Mouse (Mus musculus) liver, adult 2 months (tissue): Measurements from ENCODE around the gene Tmem38b. TPM values are rescaled to one million over a fixed set of nuclear protein-coding genes. Genes with fewer than 3 reads are reported as not detected.

ENCODE experiments used
- DNase-seq: peaks from one replicate; pipeline ENCODE4 v3.0.0-alpha.2; 2011; ENCODE audit warnings: low read depth, low spot score; ENCODE audit errors: extremely low read depth
- H3K27ac ChIP-seq: fragments of 200-500 bp; replicated peaks from 2 replicates; pipeline ENCODE4 v1.5.1; 2012; ENCODE audit warnings: low read depth, mild to moderate bottlenecking, control low read depth, inconsistent platforms, low read length; ENCODE audit not compliant: insufficient read depth
- H3K27me3 ChIP-seq: fragments of 200-500 bp; 2 replicates; pipeline ENCODE4 v1.6.1; 2012; ENCODE audit warnings: mild to moderate bottlenecking, moderate library complexity, low read length, inconsistent platforms; ENCODE audit not compliant: control insufficient read depth, insufficient read depth
- H3K36me3 ChIP-seq: fragments of 200-500 bp; 2 replicates; pipeline ENCODE4 v1.6.1; 2012; ENCODE audit warnings: low read length, inconsistent platforms; ENCODE audit not compliant: control insufficient read depth, insufficient read depth
- H3K4me1 ChIP-seq: fragments of 200-500 bp; 2 replicates; pipeline ENCODE4 v1.6.1; 2011; ENCODE audit warnings: low read length; ENCODE audit not compliant: control insufficient read depth, insufficient read depth
- H3K4me3 ChIP-seq: fragments of 200-500 bp; 2 replicates; pipeline ENCODE4 v1.5.1; 2011; ENCODE audit warnings: low read depth, mild to moderate bottlenecking, control low read depth, low read length, moderate library complexity; ENCODE audit not compliant: insufficient read depth
- H3K79me2 ChIP-seq: fragments of 200-500 bp; 2 replicates; pipeline ENCODE4 v1.6.1; 2012; ENCODE audit warnings: inconsistent platforms, mild to moderate bottlenecking, low read length, moderate library complexity; ENCODE audit not compliant: control insufficient read depth, insufficient read depth
- H3K9ac ChIP-seq: fragments of 200-500 bp; 2 replicates; pipeline ENCODE4 v1.6.1; 2012; ENCODE audit warnings: low read depth, mild to moderate bottlenecking, control low read depth, inconsistent platforms, low read length
- CTCF ChIP-seq: fragments of 200-500 bp; IDR thresholded peaks from 2 replicates; pipeline ENCODE4 v1.5.1; 2011; ENCODE audit warnings: low read depth, low read length, control low read depth
- POLR2A ChIP-seq: fragments of 200-500 bp; IDR thresholded peaks from 2 replicates; pipeline ENCODE4 v1.6.1; 2011; ENCODE audit warnings: low read length, control low read depth; ENCODE audit not compliant: insufficient read depth; ENCODE audit errors: extremely low read depth
- WGBS: fragments of 180-500 bp; shearing (Covaris S2); methylation state at CpG from one replicate; pipeline ENCODE4 v1.1.7; 2018; 5-methylcytosine and 5-hydroxymethylcytosine counted together
- polyA plus RNA-seq: library from polyadenylated mRNA; depleted of rRNA; stranded (reverse); fragments of >200 nt; gene quantifications from 2 replicates; pipeline ENCODE4 v1.2.3, GENCODE M21; 2012
- total RNA-seq: library from RNA; depleted of rRNA; stranded (reverse); fragments of >200 nt; gene quantifications from 2 replicates; pipeline ENCODE4 v1.2.3, GENCODE M21; 2014

Gene Tmem38b
- total and polyA plus RNA-seq, 2 experiments = 29.5 to 44.7 TPM

DNA sequence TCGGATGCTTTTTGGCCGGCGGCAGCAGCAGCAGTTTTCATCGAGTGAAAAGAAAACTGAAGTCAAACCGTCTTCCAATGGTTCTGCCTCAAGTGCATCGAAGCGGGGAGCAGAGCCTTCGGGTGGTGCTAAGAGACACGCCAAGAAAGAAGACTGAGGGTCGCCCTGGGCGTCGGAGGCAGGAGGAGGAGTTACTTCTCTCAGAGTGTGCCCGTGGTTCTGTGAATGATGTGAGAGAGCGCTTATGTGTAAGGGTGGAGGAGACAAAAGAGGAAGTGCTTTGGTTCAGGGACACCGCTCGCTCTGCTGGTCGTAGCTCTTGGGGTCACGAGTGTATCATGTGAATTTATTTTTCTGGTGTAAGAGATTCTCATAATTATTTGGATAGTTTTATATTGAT is 34.1 kb downstream of the Tmem38b start:
- no peak for DNase-seq
- Histone ChIP-seq H3K27ac (no peak overlapping the region), H3K9ac (no peak overlapping the region), H3K36me3 (peaks cover 14% of the 10 kb centered on the region; the same call in 1 of the 2 replicates), H3K4me3 (no peak overlapping the region), H3K4me1 (no peaks in the 10 kb centered on the region), H3K79me2 (no peaks in the 10 kb centered on the region), H3K27me3 (no peaks in the 10 kb centered on the region)
- no peak for TF ChIP-seq CTCF
- TF ChIP-seq POLR2A = no peak
- WGBS = 71% methylated on average over 18 of the region's 18 CpGs

DNA sequence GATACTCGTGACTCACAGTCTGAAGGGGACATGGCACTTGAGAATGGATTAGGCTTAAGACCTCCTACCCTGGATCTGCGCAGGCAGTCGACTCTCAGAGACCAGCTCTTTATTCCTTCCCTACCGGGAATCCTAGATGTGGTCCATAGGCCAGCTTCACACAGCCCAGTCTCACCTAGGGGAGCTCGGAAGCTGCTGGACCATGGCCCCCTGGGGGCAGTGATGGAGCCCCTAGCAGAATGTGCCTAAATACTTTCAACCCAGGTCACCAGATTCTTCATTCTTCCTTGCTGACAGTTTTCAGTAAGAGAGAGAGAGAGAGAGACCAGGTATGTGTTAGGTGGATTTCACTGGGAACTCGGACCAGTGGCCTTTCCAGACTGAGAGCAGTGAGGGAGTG is 36.3 kb downstream of the Tmem38b start:
- H3K27me3 ChIP-seq = no peaks in the 10 kb centered on the region
- no peak overlapping the region for H3K27ac ChIP-seq
- no peak for DNase-seq
- no peak overlapping the region for H3K9ac ChIP-seq
- H3K36me3 ChIP-seq = peaks cover 12% of the 10 kb centered on the region; the same call in 1 of the 2 replicates
- no peak for TF ChIP-seq CTCF
- no peak for TF ChIP-seq POLR2A
- no peaks in the 10 kb centered on the region for H3K79me2 ChIP-seq
- no peaks in the 10 kb centered on the region for H3K4me1 ChIP-seq
- H3K4me3 ChIP-seq = no peak overlapping the region
- WGBS = 91% methylated on average over 6 of the region's 6 CpGs

GRCm38 (mm10) chr4:53864098-53864820 is 38.4 kb downstream of the Tmem38b start:
- Histone ChIP-seq H3K4me3 (no peak overlapping the region), H3K36me3 (peaks cover 7% of the 10 kb centered on the region; the same call in 1 of the 2 replicates), H3K27me3 (no peaks in the 10 kb centered on the region), H3K4me1 (no peaks in the 10 kb centered on the region), H3K79me2 (no peaks in the 10 kb centered on the region), H3K27ac (no peak overlapping the region), H3K9ac (no peak overlapping the region)
- TF ChIP-seq POLR2A (no peak), CTCF (no peak)
- WGBS = 91% methylated on average over 19 of the region's 19 CpGs
- no peak for DNase-seq

DNA sequence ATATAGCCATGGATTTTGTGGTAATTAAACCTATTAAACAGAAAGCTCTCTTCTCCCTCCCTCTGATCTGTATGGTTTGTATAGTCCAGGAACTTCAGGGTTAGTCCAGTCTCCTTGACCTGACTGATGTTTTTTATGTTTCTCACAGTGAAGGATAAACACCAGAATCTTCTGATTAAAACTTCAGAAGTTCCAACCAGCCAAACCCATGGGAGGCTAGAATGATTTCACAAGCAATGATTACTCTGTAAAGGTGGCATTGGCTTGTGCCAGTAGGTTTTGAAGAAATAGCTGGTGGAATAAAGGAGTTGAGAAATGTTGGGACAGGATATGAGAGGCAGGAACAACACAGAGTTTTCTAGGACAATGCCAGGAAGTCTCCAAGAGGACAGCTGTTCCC is 40.6 kb downstream of the Tmem38b start:
- no peak for DNase-seq
- no peak for TF ChIP-seq POLR2A
- TF ChIP-seq CTCF = no peak
- no peaks in the 10 kb centered on the region for H3K36me3 ChIP-seq
- no peak overlapping the region for H3K4me3 ChIP-seq
- H3K9ac ChIP-seq = no peak overlapping the region
- H3K79me2 ChIP-seq = no peaks in the 10 kb centered on the region
- no peaks in the 10 kb centered on the region for H3K27me3 ChIP-seq
- H3K27ac ChIP-seq = no peak overlapping the region
- H3K4me1 ChIP-seq = no peaks in the 10 kb centered on the region

DNA sequence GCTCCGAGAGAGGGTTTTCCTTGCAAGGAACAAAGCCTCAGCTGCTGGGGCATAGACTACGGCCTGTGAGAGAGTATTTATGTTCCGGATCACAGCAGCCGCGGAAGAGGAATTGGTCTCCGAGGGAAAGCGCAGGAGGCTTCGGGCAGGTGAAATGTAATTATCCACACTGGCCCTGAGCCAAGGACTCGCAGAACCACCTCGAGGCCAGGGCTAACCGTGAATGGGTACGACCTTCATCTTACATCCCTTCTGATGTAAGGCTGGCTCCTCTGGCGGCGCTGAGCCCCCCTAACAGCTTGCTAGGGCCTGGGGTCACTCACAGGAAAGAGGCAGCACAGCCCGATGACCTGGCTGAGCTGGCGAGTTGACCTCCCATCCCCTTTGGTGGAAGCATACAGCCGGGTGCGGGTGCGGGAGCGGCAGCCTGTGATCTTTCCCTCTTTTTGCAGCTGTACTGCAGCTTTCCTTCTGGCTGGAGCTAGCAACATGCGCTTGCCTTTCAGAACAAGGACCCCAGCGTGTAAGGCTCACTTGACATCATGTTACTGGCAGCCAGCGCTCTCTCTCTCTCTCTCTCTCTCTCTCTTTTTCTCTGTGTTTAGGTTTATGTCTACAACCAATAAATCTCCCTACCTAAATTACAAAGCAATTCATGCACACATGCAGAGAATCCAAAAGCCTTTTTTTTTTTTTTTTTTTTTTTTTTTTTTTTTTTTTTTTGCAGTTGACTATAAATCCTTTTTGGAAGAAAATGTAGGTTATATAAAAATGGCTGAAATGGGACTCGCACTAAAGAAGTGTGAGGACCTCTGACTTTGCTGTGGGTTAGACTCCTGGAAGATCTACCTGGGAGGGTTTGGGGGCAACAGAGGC is 52.9 kb downstream of the Tmem38b start:
- WGBS = 56% methylated on average over 24 of the region's 24 CpGs
- Histone ChIP-seq H3K9ac (no peak overlapping the region), H3K36me3 (no peaks in the 10 kb centered on the region), H3K27ac (no peak overlapping the region), H3K4me3 (no peak overlapping the region), H3K4me1 (no peaks in the 10 kb centered on the region), H3K27me3 (no peaks in the 10 kb centered on the region), H3K79me2 (no peaks in the 10 kb centered on the region)
- no peak for DNase-seq
- TF ChIP-seq POLR2A (no peak), CTCF (no peak)
